Mouse (Mus musculus) limb, embryonic 14.5 days (tissue): ENCODE measurements around the gene Gm10775. TPM values are rescaled to one million over a fixed set of nuclear protein-coding genes. Genes with fewer than 3 reads are reported as not detected.

ENCODE experiments used
- ATAC-seq: fragments of 200-750 bp; cut with Nextera tagmentation; 2 replicates; pipeline ENCODE4 v1.8.0; 2017; ENCODE audit warnings: low read depth, moderate number of reproducible peaks, moderate TSS enrichment; ENCODE audit not compliant: low FRiP score
- DNase-seq: peaks from one replicate; pipeline ENCODE4 v3.0.0-alpha.2; 2015; ENCODE audit warnings: low spot score
- H3K27ac ChIP-seq: fragments of 300-500 bp; sonication (generic); replicated peaks from 2 replicates; pipeline ENCODE4 v1.5.1; 2014; ENCODE audit warnings: low read depth, mild to moderate bottlenecking, low read length, moderate library complexity, mixed read lengths
- H3K27me3 ChIP-seq: fragments of 300-500 bp; sonication (generic); 2 replicates; pipeline ENCODE4 v1.6.1; 2014; ENCODE audit warnings: low read length, mixed read lengths; ENCODE audit not compliant: control insufficient read depth, insufficient read depth
- H3K36me3 ChIP-seq: fragments of 300-500 bp; sonication (generic); 2 replicates; pipeline ENCODE4 v1.6.1; 2014; ENCODE audit warnings: mild to moderate bottlenecking, low read length, moderate library complexity, mixed read lengths; ENCODE audit not compliant: control insufficient read depth, insufficient read depth
- H3K4me1 ChIP-seq: fragments of 300-500 bp; sonication (generic); 2 replicates; pipeline ENCODE4 v1.6.1; 2014; ENCODE audit warnings: antibody characterized with exemption, low read length, mixed read lengths; ENCODE audit not compliant: control insufficient read depth, insufficient read depth
- H3K4me2 ChIP-seq: fragments of 300-500 bp; sonication (generic); replicated peaks from 2 replicates; pipeline ENCODE4 v1.6.1; 2014; ENCODE audit warnings: low read depth, mild to moderate bottlenecking, low read length, moderate library complexity; ENCODE audit not compliant: severe bottlenecking
- H3K4me3 ChIP-seq: fragments of 300-500 bp; sonication (generic); replicated peaks from 2 replicates; pipeline ENCODE4 v1.5.1; 2014; ENCODE audit warnings: low read length
- H3K9ac ChIP-seq: fragments of 300-500 bp; sonication (generic); 2 replicates; pipeline ENCODE4 v1.6.1; 2014; ENCODE audit warnings: mild to moderate bottlenecking, low read depth, low read length, moderate library complexity; ENCODE audit not compliant: severe bottlenecking
- H3K9me3 ChIP-seq: fragments of 300-500 bp; sonication (generic); 2 replicates; pipeline ENCODE4 v1.6.1; 2016; ENCODE audit warnings: low read length; ENCODE audit not compliant: control insufficient read depth
- POLR2A ChIP-seq: fragments of 200-500 bp; IDR thresholded peaks from 2 replicates; pipeline ENCODE4 v1.8.0; 2012; ENCODE audit warnings: inconsistent platforms, mild to moderate bottlenecking, moderate library complexity, borderline replicate concordance; ENCODE audit not compliant: insufficient read depth, insufficient read length; ENCODE audit errors: extremely low read depth
- WGBS: fragments of 180-500 bp; shearing (Covaris S2); extraction: QIAGEN DNeasy Blood & Tissue Kit; methylation state at CpG from one replicate; pipeline ENCODE4 v1.1.7; 2014; 5-methylcytosine and 5-hydroxymethylcytosine counted together
- polyA plus RNA-seq, 2 experiments: library from polyadenylated mRNA; depleted of rRNA in 1 of 2; stranded (reverse) in 1 of 2; unstranded in 1 of 2; fragments of >200 nt; fragmentation: Nextera tagmentation in 1 of 2; extraction: Ambion mirVana in 1 of 2; gene quantifications; 2 replicates each; pipeline versions ENCODE4 v1.2.1 to v1.2.3; 2012 to 2014

Gm10775 gene
- polyA plus RNA-seq, 2 experiments: not detected

DNA sequence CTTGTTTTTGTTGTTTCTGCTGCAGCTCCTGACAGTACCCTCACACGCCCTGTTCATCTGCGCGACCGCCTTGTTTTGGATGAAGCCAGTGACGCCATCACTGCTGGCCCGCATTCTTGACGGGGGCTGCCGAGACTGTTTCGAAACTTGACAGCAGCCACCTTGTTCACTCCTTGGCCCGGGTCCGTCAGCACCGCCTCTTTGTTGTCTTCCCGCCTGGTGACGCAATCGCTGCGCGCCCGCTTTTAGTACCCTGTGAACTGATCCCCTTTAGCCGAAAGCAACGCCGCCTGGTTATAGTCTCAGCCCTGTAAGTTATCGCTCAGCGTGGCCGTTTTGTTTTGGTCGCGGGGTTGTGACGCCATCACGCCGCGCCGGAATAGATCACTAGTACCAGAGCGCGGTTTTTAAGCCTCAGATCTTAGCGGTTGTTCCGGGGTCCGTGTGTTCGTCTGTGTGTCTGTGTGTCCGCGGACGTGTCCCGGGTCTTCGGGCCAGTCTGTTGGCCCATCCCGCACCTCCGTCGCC lies 18.2 kb upstream of the Gm10775 start:
- Histone ChIP-seq H3K4me1 (0 out of 2 replicates have a peak, but pooled peaks cover 8% of the 10 kb centered on the region), H3K27ac (peak overlapping the region; percentile 87), H3K4me2 (peak overlapping the region; percentile 96), H3K36me3 (no peaks in the 10 kb centered on the region), H3K9me3 (peaks cover 8% of the 10 kb centered on the region; the same call in 1 of the 2 replicates), H3K9ac (peak overlapping the region; percentile 48), H3K4me3 (peak overlapping the region; percentile 74), H3K27me3 (no peaks in the 10 kb centered on the region)
- no peak for TF ChIP-seq POLR2A
- DNase-seq: peak; percentile 94
- ATAC-seq: peak; percentile 90
- WGBS: under 1% methylated on average over 45 of the region's 45 CpGs

- DNase-seq (peak; percentile 3), ATAC-seq (peak; percentile 12)
- TF ChIP-seq POLR2A: no peak
- 5% methylated on average over 47 of the region's 51 CpGs for WGBS
- peak overlapping the region; percentile 48 for H3K9ac ChIP-seq
- H3K36me3 ChIP-seq: no peaks in the 10 kb centered on the region
- peak overlapping the region; percentile 87 for H3K27ac ChIP-seq
- H3K4me3 ChIP-seq: peak overlapping the region; percentile 74
- H3K27me3 ChIP-seq: no peaks in the 10 kb centered on the region
- peaks cover 12% of the 10 kb centered on the region; the same call in 1 of the 2 replicates for H3K9me3 ChIP-seq
- H3K4me1 ChIP-seq: 0 out of 2 replicates have a peak, but pooled peaks cover 8% of the 10 kb centered on the region
- H3K4me2 ChIP-seq: peak overlapping the region; percentile 96
Observed at GRCm38 (mm10) chr13:65241627-65242318, 17.6 kb upstream of the Gm10775 start.

DNA sequence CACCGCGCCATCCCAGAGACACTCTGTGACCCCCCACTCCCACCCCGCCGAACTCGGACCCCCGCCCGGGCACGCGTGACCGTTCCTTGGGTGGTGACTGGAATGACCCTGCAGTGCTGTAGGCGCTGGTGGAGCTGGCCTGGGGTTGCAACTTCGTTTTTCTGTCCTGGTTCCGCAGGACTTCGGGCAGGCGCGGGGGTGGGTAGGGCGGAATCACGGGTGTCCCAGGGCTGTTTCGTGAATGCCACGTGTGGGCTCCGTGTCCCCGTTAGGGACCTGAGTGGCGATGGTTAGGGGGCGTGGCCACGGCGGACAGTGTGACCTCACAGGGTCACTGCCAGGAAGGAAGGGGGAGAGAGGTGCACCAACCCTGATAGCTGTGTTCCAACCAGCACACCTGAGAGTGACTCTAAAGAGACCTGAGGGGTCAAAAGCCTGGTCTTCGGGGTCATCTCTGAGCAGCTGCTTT lies 17.0 kb upstream of the Gm10775 start:
- 33% methylated on average over 25 of the region's 27 CpGs for WGBS
- Histone ChIP-seq H3K9ac (peak overlapping the region; percentile 48; the same call in 1 of the 2 replicates), H3K27me3 (no peaks in the 10 kb centered on the region)

GRCm38 (mm10) chr13:65243273-65243672 lies 16.1 kb upstream of the Gm10775 start:
- H3K9ac ChIP-seq: no peak overlapping the region
- no peak overlapping the region for H3K27ac ChIP-seq
- no peak overlapping the region for H3K4me3 ChIP-seq
- ATAC-seq (no peak), DNase-seq (no peak)
- H3K9me3 ChIP-seq: peaks cover 24% of the 10 kb centered on the region
- 90% methylated on average over 4 of the region's 4 CpGs for WGBS
- H3K36me3 ChIP-seq: peaks cover 7% of the 10 kb centered on the region; the same call in 1 of the 2 replicates
- TF ChIP-seq POLR2A: no peak
- H3K4me1 ChIP-seq: 0 out of 2 replicates have a peak, but pooled peaks cover 8% of the 10 kb centered on the region
- H3K27me3 ChIP-seq: no peaks in the 10 kb centered on the region
- H3K4me2 ChIP-seq: no peak overlapping the region

More for the DNA sequence above, 17.0 kb upstream of the Gm10775 start:
- H3K4me2 ChIP-seq: peak overlapping the region; percentile 96
- 0 out of 2 replicates have a peak, but pooled peaks cover 8% of the 10 kb centered on the region for H3K4me1 ChIP-seq
- no peak for DNase-seq
- TF ChIP-seq POLR2A: no peak
- no peak overlapping the region for H3K27ac ChIP-seq
- H3K9me3 ChIP-seq: peaks cover 17% of the 10 kb centered on the region
- 0 out of 2 replicates have a peak, but pooled peaks cover under 1% of the 10 kb centered on the region for H3K36me3 ChIP-seq
- no peak for ATAC-seq
- peak overlapping the region; percentile 74 for H3K4me3 ChIP-seq

GRCm38 (mm10) chr13:65258175-65258954 lies 974 bp upstream of the Gm10775 start:
- H3K27ac ChIP-seq: no peak overlapping the region
- H3K9me3 ChIP-seq: peaks cover 49% of the 10 kb centered on the region
- no peak overlapping the region for H3K9ac ChIP-seq
- TF ChIP-seq POLR2A: no peak
- H3K36me3 ChIP-seq: peaks cover 11% of the 10 kb centered on the region; the same call in 1 of the 2 replicates
- H3K4me3 ChIP-seq: peak overlapping the region; percentile 18
- peak overlapping the region; percentile 25 for H3K4me2 ChIP-seq
- WGBS: 32% methylated on average over 34 of the region's 36 CpGs
- no peaks in the 10 kb centered on the region for H3K4me1 ChIP-seq
- DNase-seq (peak; percentile 10), ATAC-seq (peak; percentile 69)
- no peaks in the 10 kb centered on the region for H3K27me3 ChIP-seq
